Mouse (Mus musculus) cerebellum, adult 11 months (tissue): ENCODE results near the gene Isg20.

ENCODE experiments used
- DNase-seq: peaks from one replicate; pipeline ENCODE4 v3.0.0; 2022

The Isg20 gene

DNA sequence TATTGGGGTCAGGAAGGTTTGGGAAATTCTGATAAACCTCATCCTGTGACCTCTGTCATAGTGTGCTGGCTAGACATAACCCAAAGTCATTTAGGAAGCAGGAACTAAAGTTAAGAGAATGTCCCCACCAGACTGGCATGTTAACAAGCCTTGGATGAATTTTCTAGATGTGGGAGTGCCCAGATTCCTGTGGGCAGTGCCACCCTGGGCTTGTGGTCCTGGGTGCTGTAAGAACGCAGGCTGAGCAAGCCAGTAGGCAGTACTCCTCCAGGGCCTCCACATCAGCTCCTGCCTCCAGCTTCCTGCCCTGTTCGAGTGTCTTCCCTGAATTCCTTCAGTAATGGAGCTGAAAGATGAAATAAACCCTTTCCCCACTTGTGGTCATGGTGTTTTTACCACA is 9.0 kb upstream of the Isg20 start:
- no peak for DNase-seq

DNA sequence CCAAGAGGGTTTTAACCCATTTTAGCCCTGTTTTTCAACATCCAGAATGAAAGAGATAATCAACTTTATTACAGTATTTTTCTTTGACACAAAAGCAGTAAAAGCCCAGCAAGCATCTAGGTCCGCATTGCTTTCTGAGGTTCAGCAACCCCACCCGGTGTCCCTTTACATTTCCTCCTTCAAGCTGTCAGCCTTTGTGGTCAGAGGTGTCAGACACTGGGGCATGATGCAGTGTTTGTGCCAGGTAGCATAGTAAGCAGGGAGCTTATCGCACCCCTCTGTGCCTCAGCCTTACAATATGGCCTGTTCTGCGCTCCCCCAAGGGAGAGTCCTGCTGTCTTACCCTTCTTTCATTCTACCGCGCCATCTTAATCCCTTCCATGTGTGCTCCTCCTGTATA is 4.2 kb upstream of the Isg20 start:
- no peak for DNase-seq

DNA sequence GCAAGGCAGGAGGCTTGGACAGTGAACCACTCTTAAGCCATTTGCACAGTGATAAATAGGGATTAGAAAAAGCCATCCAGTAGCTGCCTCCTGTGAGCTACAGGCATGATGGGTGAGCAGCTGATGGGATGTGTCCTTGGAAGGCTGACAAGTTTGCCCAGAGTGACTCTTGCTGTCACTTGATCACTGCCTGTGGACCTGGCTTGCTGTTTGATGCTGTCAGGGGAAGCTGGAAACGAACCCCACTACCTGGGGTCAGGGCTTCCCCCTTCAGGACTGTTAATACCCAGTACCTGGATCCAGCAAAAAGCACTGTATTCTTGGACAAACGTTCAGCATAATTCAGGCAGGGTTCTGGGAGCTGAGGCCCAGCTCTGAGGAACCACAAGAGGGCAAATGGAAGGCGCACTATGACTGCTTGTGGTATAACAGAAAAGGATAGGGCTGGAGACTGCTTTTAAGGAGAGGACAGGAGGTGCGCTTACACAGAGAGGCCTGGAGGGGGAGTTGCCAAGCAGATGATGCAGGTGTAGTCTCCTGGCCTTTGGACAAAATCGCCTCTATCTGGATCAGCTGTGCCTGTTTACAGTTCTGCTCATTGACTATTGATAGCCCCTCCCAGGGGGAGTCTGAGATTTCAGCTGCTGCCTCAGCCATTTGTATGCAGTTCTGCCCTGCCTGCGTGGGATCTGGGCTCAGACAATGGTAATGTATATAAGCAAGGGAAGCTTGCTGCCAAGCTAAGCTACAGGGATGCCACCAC is 2.7 kb upstream of the Isg20 start:
- DNase-seq, result no peak

DNA sequence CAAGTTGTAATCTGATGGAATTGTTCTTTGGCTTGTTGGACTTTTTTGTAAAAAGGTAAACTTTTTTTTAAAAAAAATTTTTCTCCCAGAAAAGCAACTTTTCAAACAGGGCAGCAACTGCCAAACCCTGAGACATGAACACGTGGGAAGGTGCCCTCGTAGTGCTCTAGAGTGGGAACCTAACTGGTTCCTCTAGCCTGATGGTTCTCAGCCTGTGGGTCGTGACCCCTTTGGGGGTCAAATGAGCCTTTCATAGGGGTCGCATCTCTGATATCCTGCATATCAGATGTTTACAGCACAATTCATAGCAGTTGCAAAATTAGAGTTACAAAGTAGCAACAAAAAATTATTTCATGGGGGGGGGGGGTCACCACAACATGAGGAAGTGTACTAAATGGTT is 2.0 kb upstream of the Isg20 start:
- no peak for DNase-seq

DNA sequence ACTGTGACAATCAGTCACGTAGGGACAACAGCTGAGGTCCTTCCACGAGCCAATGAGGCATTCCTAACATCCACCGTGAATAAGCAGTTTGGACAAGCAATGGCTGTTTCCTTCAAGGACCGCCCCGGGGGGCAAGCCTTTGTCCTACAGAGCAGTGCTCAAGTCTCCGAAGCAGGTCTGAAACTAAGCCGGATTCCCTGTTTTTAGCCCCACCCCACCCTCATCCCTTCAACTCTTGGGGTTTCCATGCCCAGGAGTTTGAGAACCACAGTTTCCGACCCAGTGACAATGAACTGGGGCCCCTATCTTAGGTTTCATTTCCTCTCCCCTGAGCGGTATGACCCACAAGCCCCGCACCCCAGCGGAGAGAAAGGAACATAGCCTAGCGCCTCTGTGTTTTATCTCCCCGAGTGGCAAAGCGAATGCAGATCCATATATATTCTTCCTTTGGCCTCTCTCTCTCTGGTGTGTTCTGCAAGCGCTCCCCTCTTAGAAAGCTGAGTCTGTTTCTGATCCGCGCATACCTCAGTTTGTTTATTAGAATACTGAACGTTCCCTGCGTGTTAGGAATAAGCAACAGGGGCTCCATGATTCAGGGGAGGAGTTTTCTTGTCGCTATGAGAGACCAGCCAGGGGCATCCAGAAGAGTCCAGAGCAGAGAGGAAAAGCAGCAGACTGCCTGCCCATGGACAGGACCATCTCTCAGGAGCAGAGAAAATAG is 811 bp upstream of the Isg20 start:
- DNase-seq, result no peak

DNA sequence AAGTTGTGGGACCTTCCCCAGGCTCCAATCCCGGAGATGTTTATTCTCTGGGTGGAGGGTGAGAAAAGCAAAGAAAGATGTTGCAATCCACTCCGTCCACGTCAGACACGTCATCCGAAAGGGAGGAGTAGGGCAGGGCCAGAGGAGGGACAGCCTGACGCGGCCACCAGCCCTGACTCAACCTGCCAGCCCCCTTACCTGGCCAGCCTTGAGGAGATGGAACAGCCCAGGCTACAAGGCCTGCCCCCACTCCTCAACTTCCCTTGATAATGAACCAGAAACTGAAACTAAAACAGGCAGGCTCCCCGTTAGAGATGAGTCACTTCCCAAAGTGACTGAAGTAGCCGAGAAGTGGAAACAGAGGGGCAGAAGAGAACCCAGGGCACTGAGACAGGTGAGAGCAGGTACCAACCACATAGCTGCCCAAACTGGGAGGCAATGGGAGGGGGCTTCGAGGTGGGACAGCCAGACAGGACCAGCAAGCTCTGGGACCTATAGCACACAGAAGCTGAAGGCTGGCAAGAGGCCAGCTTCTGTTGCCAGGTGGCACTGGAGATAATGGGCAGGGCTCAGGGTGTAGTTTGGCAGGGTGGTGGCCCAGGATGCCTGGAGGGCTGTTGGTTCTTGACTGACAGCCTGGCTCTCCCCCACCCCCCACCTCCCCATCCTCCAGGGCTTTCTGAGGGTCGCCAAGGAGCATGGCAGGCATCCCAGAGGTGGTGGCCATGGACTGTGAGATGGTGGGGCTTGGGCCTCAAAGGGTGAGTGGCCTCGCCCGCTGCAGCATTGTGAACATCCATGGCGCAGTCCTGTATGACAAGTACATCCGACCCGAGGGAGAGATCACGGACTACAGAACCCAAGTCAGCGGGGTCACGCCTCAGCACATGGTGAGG is 673 bp downstream of the Isg20 start:
- no peak for DNase-seq

DNA sequence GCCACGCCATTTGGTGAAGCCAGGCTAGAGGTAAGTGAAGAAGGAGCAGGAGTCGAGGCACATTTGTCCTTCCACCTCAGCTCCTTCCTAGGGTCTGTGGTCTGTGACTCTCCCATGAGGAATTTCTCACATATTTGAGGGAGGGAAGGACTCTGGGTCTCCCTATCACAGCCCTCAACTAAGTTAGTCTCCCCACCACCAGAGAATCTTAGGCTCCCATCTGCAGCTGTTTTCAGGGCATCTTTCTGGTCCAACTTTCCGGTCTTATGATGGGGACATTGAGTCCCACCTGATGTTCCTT is 1.3 kb downstream of the Isg20 start:
- no peak for DNase-seq

DNA sequence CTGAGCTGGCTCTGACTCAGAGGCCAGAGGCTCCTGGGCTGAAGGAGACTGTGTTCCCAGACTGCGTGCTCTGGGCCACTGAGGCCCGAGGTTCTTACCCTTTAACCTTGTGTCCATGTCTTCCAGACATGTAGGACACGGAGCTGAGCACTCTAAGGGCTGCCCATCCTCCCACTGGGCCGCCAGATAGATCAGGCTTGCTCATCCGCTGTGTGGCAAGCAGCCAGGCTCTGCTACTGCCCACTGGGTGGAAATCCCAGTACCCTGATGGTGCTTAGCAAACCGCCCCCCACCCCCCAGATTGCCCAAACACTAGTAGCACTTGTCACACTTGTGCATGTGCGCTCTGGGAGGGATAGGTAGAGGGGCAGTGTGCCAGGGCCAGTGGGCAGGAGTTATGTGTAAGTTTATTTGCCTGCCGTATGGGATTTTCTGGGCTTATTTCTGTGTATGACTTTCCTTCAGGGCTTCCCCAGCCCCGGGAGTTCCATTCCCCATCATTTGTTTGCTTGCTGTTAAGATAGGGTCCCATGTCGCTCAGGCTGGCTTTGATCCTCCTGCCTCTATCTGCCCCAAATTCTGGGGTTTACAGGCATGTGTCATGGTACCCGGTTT is 1.8 kb downstream of the Isg20 start:
- DNase-seq, result no peak

DNA sequence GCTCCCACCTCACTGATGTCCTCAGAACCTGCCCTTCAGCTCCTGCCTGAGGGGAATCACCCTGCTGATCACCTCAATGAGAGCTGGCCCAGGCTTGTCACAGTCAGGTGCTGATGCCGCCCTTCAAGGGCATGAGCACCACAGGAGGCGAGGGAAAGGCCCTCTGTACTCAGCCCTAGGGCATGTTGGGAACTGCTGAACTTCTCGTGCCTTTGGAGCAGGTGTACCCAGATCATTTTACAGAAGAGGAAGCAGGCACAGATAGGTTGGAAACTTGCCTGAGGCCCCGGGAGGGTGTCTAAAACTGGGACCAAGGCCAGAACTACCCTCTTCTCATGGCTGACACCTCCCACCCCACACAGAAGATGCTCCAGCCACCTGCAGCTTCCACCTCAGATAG is 5.5 kb downstream of the Isg20 start:
- no peak for DNase-seq

DNA sequence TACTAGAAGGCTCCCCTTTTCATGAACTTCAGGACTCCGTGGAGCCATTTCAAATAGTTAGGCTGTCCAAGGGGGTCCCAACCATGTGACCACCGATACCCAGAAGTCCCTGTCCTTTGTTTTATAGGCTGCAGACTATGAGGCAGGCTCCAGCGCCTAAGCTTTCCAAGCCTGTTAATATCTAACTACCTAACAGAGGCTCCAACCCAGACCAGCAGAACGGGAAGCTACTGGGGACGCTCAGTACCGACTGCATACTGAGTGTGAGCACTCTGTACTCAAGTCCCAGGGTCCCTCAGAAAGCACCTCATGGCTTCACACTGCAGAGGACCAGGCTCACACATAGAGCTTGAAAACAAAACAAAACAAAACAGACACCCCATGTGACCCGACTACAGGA is 9.3 kb downstream of the Isg20 start:
- no peak for DNase-seq

DNA sequence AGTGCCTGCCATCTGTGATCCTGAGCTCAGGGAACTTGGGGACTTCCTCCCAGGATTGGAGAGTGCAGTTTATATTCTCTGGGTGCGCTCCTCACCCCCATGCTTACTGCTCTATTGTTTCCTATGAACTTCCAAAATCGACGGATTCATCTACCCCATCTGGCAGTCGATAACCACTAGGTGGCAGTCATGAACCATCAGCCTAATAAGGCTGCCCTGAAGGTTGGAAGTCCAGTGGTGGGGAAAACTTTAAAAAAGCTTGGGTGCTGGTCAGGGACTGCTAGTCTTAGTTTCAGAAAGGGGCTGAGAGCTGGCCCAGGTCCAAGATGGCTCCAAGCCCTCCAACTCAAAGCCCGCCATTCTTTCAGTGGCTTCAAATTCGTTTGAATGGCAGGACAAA is 11.1 kb downstream of the Isg20 start:
- peak; percentile 30 for DNase-seq

DNA sequence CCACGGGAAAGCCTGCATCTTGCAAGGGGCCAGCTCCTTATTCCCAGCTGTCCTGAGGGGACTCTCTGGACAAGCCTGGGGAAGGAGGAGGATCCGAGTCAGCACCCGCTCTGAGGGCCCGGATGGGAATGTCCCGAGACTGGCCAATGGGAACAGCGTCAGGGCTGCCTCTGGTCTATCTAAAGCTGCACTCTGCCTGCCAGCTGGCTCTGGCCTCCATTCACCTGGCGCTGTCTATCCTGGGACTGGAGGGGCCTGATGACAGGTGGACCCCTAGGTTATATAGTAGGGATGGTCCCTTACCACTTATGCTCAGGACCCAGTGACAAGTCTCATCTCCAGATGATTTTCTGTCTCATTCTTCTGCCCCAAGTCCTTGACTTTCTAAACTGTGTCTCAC is 11.6 kb downstream of the Isg20 start:
- DNase-seq, result no peak

DNA sequence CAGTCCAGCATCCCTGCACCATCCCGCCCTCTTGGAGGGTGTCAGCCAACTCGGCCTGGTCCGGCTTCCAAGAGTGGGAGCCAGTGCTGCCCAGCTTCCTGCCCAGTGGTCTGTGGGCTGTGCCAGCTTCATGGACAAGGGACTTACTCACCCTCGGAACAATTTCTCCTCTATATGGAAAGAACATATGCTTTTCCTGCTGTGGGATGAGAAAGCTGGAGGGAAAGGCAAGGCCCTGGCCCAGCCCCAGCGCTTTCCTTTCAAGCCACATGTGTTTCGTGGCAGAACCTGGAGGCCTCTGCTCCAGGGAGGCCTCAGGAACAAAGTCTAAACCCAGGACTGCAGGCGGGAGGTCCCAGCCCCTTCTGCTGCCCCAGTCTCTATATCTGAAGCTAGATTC is 12.5 kb downstream of the Isg20 start:
- DNase-seq, result no peak

DNA sequence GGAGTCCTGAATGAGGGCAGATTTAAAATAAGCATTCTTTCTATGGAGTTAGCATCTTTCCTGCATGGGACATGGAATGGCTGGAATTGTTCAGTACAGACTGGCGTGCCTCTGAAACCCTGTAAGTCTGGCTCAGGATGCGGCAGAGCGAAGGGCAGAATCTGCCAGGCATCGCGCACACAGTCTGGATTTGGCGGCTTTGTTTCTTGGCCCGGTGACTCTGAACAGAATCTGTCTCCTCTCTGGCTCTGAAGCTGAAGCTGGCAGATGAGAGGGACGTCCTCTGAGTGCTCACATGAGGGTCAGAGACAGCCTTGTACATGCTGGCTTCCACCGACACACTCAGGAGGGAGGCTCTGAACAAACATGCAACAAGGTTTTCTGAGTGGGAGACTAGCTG is 12.9 kb downstream of the Isg20 start:
- DNase-seq, result no peak

DNA sequence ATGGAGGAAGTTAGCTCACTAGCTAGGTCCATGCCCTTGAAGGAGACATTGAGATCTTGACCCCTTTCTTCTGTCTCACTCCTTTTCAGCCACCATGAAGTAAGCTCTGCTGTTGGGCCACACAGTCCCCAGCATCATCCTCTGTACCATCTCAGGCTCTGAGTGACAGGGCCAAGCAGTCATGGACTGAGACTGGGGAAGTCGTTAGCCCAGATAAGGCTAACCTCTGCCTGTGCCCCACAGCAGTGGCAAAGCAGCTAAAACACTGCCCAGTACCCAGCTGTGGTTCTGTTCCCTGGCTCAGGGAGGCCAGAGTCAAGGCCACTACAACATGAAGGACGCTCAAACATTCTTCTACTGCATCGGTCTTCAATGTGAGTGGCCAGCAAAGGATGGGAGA is 14.0 kb downstream of the Isg20 start:
- no peak for DNase-seq

DNA sequence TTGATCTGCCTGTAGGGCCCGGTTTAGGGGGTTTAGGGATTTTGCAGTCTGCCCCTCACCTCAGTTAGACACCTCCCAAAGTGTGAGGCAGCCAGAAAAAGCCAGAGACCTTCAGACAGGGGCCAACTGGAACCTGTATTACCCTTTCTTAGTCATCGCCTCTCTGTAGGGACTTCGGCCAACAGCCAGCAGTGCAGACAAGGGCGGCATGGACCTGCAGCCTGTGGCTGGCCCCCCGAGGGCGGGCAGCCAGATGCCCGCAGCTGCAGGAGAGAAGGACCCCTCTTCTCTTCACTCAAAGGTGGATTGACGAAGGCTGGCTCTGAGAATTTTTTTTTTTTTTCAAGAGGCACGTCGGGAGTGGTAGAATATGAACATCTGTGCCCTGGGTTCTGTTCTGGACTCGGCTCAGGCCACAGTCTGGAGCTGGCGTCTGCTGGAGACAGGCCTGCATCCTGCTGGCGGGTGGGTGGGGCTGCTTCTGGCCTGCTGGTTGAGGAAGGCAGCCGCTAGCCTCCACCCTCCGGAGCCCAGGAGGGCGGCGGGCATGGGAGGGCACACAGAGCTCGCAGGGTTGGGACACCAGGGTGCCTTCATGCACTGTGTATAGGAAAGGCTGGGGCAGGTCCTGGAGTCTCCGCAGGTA is 25.9 kb downstream of the Isg20 start:
- DNase-seq, result no peak

DNA sequence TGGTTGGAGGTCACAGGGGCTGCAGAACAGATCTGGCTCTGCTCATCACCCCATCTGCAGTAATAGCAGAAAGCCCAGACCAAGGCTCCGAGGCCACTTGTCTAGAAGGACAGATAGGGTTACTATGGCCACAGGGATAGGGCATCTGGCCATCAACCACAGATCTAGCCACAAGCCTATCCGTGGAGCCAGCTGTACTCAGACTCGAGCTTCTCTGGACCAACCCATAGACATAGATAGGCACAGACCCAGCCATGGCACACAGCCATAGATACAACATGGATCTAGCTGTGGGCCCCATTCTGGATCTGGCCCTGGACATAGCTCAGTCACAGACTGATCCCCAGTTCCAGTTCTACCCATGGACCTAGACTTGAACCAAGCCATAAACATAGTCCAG is 27.7 kb downstream of the Isg20 start:
- no peak for DNase-seq

DNA sequence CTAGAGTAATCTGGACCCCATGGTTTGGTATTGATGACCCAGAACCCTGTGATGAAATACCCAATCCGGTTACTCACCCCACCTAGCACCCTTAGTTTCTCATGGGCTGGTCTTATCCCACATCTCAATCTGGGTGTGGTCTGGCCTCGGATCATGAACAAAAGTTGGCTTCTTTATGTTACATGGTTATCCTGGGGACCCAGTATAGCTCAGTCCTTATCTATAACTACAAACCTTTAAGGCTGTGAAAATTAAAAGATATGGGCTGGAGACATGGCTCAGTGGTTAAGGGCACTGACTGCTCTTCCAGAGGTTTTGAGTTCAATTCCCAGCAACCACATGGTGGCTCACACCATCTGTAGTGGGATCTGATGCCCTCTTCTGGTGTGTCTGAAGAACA is 29.3 kb downstream of the Isg20 start:
- DNase-seq, result no peak

DNA sequence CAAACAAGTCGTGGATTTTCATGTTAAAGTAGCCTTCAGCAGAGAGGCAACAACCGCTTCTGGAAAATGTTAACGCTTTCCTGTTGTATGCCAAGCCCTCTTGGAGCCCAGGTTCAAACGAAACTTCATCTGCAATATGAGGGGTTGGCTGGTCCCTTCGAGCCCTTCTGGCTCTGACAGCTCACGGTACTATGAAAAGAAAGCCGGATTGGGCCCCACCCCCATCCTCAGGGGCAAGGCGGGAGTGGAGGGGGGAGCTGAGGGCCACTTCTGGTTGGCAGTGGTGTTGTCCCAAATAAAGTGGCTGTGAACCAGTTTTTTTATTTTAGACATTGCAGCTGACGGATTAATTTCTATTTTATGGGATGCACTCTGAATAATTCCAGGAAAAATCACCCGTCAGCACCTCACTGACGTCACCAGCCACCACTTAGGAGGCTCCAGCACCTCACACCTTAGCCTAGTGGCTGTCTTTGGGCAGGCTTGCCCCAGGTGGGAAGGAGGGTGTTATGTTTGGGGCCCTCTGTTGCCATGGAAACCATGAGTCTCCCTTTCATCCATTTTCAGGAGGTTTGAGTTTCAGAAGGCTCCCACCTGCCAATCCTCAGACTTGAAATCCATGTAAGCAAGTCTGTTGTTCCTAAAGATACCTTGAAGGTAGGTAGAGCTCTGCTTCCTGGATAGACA is 40.8 kb downstream of the Isg20 start:
- DNase-seq, result no peak

DNA sequence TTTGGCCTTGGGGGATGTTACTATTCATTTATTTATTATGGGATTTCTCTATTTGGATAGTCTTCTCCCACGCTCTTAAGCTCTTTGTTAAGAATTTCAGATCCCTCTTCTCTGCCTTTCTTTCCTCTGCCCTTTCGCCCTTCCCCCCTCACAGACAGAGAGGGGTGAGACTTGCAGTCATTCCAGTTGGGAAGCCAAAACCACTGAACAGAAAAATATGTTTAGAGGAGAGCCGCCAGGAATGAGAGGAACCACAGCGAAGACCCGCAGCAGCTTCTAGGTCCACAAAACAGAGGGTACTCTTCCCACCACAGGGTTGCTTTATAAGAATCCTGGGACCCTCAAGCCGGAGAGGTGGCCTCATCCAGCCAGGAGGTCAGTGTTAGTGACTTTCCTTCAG is 41.4 kb downstream of the Isg20 start:
- DNase-seq, result no peak

DNA sequence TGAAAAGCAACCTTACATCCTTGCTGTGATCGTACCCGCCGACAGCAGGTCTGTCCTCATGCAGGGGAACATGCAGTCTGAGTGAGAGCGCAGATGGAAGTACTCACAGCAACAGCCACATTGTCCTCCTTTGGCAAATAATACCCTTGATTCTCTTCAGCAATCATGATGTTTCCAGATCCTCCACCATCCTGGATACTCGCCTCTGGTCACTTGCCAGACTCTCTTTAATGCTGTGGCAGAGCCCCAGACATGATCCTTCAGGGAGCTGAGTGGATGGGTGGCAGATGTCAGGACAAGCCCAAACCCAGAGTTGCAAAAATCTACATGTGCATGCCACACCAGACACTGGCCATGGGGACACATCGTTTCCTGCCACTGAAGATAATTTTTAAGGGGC is 41.9 kb downstream of the Isg20 start:
- DNase-seq, result no peak

DNA sequence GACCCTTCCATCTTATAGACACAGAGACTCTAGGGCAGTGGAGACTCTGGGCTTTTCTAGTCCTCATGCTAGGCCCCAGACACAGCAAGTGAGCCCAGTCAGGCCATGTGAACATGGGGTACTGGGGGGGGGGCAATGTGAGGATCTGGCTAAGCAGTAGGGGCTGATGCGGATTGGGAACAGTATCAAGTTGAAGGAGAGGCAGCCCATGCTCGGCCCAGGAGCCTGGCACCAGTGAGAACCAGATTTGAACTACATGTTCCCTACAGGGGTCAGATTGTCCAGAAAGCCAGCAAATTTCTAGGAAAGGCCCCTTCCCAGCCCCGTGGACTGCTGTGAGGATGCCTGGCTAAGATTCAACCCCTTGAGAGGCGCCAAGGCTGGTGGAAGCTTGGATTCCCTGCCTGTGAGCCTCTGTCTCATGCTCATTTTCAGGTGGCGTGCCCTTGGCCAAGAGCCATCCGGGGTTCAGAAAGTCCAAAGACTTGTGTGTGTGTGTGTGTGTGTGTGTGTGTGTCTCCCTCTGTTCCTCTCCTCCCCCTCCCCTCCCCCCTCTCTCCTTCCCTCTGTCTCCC is 45.4 kb downstream of the Isg20 start:
- DNase-seq, result no peak
